16 mouse cellular contexts compared by ENCODE assay signal in genomic region chr2:154782361-154782760, GRCm38 (mm10). TPM values are rescaled to one million over a fixed set of nuclear protein-coding genes. Genes with fewer than 3 reads are reported as not detected.
"Had no signal": no experiment of that assay in that cellular context is flagged by ENCODE, and none has a peak within 500 bp of the region (broad histone marks: within the 10 kb centered on the region; RNA-seq: fewer than 3 reads in every experiment).

No protein-coding gene starts in this region.

- ATAC-seq: lung, postnatal 0 days; midbrain, embryonic 13.5 days had no signal

- H3K9me3 ChIP-seq: kidney, embryonic 15.5 days; limb, embryonic 10.5 days; liver, embryonic 15.5 days; midbrain, embryonic 13.5 days had no signal

- H3K4me2 ChIP-seq: liver, embryonic 11.5 days; liver, embryonic 15.5 days; midbrain, embryonic 13.5 days had no signal

- H3K27ac ChIP-seq: kidney, embryonic 15.5 days; left cerebral cortex, adult 2 months; limb, embryonic 10.5 days; liver, embryonic 15.5 days; stomach, postnatal 0 days had no signal

- DNase-seq: lung, adult 2 months; lung, postnatal 36 days; thymus, adult 2 months; thymus, postnatal 25 days had no signal

- H3K9ac ChIP-seq: kidney, embryonic 15.5 days; liver, embryonic 15.5 days; midbrain, embryonic 13.5 days had no signal

- H3K36me3 ChIP-seq: kidney, embryonic 15.5 days; limb, embryonic 10.5 days; liver, embryonic 15.5 days; midbrain, embryonic 13.5 days had no signal

- H3K27me3 ChIP-seq: midbrain, embryonic 13.5 days had no signal

- H3K4me3 ChIP-seq: kidney, embryonic 15.5 days; left cerebral cortex, adult 2 months; limb, embryonic 10.5 days; liver, embryonic 15.5 days; midbrain, embryonic 13.5 days had no signal

RNA-seq across cellular contexts. Expression of gene a, which starts 8.8 kb away (rescaled TPM):
- polyA plus RNA-seq: lung, adult 2 months; lung, postnatal 0 days; urinary bladder, adult 2 months had no signal

RNA-seq across cellular contexts. Expression of gene Gm14214, which starts 12.5 kb away (rescaled TPM):
- polyA plus RNA-seq: kidney, embryonic 15.5 days; limb, embryonic 10.5 days; limb, embryonic 14.5 days; liver, embryonic 11.5 days; liver, embryonic 15.5 days; lung, adult 2 months; lung, postnatal 0 days; midbrain, embryonic 13.5 days; midbrain, postnatal 0 days; neural tube, embryonic 11.5 days; stomach, postnatal 0 days; thymus, adult 2 months; urinary bladder, adult 2 months had no signal
